Mouse (Mus musculus): ENCODE results near the gene Map3k6. TPM values are rescaled to one million over a fixed set of nuclear protein-coding genes. Genes with fewer than 3 reads are reported as not detected.

Map3k6 gene
- total RNA-seq, 2 experiments from 2014 or later: 6.8 to 8.1 TPM

DNA sequence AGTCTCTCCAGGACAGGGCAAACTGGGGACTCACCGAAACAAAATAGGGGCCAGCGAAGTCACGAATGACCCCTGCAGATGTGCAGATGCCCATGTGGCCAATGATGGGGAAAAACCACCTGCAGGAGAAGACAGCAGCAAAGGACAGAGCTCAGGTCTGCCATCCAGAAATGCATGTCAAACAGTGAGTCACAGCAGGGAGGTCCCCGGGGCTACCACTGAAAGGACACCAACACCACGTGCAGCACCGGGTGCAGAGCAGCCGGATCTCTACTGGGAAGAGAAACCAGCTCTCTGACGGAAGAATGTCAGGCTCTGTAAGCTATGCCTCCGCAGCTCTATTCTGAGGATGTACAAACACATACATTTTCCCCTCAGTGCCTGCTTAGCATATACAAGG is 30.3 kb downstream of the Map3k6 start:
- DNase-seq (ENCODE audit: low spot score in 2 of 2): no peak
- intact Hi-C loops (cut with DNase I): no loop called here

DNA sequence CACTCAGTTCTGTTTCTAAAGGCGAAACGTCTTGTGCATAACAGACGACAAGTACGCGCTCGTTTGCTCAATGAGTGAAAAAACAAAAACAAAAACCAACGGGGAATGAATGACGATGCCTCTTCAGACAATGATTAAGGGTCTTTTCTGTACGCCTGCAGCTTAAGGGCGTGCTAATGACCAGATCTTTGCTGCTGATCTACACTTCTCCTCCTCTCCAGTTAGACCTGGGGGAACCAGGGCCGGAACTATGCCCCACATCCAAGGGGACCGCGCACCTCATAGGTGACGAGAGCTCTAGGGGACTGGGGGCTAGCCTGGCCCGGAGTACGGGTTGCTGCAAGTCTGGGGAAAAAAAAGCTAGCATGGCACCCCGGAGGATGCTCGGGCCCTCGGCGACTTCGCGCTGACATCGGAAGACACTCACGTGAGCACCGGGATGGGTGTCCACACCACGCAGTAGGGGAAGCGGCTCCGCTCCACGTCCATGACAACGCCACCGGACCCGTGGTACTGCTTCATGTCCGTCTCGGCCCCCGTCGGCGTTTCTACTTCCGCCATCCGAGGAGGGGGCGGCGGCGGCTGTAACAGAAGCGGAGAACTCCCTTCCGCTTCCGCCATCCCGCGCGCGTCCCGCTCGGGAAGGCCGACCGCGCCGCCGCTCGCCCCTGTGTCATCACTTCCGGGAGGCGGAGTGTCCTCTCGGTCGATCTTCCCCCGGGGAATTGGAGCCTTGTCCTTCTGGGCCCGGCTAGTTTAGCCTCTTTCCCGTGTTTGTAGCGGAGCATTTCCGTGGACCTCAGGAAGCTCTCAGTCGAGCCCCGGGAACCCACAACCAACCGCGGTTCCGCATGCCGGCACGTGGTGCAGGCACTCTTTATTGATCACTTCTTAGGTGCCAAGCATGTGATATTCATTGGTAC is 36.7 kb downstream of the Map3k6 start, which contains the start of gene Tmem222:
Tmem222 (minus strand) TSS at position 689 of the 923 bp plus-strand sequence.
- peak; percentile 96 to 97 for DNase-seq (ENCODE audit: low spot score in 2 of 2)
- intact Hi-C loops (cut with DNase I): no loop called here

DNA sequence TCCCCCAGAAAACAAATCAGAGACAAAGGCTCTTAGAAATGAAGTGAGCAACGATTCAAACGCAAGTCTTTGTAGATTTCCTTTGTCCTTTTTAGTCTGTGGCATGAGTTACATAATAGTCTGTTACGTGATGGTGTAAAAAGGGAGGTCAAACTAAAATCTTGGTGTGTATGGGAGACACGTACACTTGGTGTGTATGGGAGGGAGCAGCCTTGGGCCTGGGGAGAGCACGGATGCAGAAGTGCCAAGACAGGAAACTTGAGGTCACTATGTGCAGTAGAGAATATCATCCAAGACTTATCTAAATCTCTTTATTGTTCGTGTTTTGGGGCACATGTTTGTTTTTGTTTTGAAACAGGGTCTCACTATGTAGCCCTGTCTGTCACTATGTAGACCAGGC is 37.4 kb downstream of the Map3k6 start:
- intact Hi-C loops (cut with DNase I): no loop called here
- DNase-seq (ENCODE audit: low spot score in 2 of 2): no peak

DNA sequence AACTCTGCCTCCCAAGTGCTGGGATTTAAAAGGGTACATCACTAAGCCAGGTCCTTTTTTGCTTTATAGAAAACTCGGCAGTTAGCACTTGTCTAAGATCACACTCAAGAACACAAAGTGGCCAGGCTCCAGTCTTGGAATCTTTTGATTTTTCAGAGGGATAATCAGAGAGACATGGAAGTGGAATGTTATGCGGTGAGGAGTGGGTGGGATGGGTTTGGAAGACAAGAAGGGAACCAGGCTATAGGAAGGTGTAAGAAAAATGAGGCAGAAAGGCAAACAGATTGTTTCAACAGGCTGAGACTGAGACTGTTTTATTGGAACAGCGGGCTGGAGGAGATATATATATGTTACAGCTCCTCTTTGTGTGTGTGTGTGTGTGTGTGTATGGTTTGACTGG is 37.9 kb downstream of the Map3k6 start:
- intact Hi-C loops (cut with DNase I): no loop called here
- DNase-seq (ENCODE audit: low spot score in 2 of 2): no peak

DNA sequence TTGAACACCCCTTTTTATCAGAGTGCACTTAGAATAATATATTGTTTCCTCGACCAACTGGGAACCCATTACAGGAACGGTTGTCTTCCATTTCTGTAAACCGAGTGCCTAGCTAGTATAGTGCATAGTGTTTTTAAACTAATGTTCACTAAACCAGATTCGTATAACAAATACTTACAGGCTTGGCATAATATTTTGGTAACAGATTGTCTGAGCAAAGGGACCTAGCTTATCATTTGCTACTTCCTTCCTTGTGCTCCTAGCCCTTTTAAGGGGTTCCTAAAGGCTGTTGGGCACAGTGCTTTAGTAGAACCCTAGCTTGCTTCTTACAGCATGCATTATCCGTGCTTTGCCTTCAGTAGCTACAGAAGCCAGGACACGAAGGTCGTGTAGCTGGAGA is 40.9 kb downstream of the Map3k6 start:
- intact Hi-C loops (cut with DNase I): no loop called here

DNA sequence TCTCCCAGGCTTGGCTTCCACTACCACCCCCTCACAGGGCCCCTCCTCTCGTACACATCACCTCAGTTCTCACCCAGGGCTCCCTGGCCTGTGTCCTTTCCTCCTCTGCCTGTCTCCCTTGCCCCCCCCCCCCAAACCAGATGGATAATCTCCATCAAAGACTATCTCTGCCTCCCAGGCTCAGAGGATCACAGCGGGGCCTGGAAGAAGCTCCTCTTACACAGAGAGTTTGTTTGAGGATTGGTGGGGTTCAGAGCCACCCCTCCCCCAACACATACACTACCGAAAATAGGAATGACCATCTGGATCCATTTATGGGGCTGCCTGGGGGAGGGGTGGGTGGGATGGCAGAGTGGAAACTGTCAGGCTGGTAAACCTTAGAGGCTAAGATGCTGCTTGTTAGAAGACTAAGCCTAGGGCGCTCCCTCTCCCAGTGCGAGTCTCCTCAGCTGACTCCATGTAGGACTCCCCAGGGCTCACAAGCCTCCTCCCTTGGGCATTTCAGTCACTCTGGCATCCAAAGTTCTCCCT is 41.4 kb downstream of the Map3k6 start:
- intact Hi-C loops (cut with DNase I): no loop called here
- no peak for DNase-seq (ENCODE audit: low spot score in 2 of 2)

More for the DNA sequence above, 40.9 kb downstream of the Map3k6 start:
- DNase-seq (ENCODE audit: low spot score in 2 of 2): no peak

DNA sequence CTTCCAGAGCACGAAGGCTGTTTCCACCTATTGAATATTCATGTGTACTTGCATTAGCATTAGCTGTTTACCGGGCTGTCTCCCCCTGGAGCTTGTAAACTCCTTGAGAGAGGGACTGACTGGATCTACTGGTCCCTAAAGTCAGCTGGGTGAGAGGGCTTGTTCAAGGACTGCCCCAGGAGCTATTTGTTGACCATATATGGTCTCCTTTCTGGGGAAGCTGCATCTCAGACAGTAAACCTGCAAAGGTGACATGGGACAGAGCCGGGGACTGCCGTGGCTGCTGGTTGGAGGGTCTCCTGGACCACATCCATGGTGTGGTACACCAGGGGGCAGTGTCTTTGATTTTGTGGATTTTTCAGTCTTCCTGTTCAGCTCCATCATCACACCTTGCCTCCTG is 42.0 kb downstream of the Map3k6 start:
- intact Hi-C loops (cut with DNase I): no loop called here

DNA sequence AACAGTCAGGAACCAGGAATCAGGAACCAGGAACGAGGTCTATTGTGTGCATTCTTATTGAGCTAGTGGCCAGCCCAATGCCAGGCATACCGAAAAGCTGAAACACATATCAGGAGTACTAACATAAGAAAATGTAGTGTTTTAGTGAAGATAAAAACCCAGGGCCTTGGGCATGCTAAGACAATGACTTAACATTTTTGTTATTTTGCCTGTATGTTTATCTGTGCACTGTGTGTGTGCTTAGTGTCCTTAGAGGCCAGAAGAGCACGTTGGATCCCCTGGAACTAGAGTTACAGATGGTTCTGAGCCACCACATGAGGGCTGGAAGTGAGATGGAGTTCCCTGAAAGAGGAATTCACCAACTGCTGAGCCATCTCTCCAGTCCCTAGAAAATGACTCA is 44.7 kb downstream of the Map3k6 start:
- DNase-seq (ENCODE audit: low spot score in 2 of 2): no peak
- intact Hi-C loops (cut with DNase I): no loop called here

More for the DNA sequence above, 42.0 kb downstream of the Map3k6 start:
- DNase-seq (ENCODE audit: low spot score in 2 of 2): no peak

DNA sequence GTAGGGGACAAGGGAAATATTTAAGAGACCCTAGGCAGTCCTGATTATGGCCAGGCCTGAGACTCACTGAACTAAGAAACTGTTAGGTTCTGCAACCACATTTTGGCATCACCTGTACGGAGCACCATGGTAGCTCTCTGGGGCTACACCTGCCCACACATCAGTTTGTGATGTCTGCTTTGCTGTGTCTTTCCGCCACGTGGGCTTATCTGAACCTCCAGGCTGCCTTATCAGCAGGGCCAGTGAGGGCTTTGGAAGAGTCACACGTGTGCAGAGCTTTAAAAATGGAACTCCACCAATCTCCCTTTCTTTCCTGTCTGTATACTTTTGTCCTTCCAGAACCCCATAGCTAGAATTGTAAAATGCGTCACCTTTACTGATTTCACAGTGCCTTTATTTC is 45.3 kb downstream of the Map3k6 start:
- intact Hi-C loops (cut with DNase I): no loop called here
- DNase-seq (ENCODE audit: low spot score in 2 of 2): no peak

DNA sequence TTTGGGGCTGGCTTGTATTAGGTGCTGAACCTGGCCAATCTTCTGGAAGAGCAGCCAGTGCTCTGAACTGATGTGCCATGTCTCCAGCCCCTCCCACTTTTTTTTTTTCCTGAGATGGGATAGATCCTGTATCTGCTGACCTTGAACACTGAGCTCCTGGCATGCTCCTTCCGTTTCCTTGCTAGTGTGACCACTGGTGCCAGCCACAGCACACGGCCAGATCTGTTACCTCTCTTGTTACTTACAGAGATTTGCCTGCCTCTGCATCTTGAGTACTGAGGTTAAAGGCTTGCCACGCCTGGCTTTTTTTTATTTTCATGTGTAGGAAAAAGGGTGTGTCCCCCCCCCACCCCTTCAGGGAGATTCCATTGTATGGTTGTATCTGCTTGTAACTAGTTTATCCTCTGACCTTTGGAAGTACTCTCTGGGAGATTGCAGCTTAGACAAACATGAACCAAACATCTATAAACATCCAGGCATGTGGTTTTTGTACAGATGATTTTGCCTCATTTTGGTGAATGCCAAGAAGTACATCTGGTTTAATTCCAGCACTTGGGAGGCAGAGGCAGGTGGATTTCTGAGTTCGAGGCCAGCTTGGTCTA is 46.0 kb downstream of the Map3k6 start:
- DNase-seq (ENCODE audit: low spot score in 2 of 2): no peak
- intact Hi-C loops (cut with DNase I): no loop called here

DNA sequence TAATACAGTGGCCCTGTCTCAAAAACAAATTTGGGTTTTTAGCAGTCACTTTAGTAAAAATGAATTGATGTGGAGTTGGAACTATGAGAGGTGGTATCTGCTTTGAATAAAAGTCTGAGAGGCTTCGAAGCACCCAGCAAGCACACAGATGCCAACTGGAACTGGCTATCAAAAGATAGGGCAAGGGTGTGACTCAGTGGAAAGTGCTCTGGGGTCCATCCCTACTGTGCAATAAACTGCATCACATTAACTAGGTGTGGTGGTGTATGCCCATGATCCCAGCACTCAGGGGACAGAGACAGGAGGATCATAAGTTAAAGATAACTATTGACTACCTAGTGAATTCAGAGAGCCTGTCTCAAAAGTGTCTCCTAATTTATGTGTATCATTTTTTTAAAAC is 50.6 kb downstream of the Map3k6 start:
- DNase-seq (ENCODE audit: low spot score in 2 of 2): no peak
- intact Hi-C loops (cut with DNase I): no loop called here

DNA sequence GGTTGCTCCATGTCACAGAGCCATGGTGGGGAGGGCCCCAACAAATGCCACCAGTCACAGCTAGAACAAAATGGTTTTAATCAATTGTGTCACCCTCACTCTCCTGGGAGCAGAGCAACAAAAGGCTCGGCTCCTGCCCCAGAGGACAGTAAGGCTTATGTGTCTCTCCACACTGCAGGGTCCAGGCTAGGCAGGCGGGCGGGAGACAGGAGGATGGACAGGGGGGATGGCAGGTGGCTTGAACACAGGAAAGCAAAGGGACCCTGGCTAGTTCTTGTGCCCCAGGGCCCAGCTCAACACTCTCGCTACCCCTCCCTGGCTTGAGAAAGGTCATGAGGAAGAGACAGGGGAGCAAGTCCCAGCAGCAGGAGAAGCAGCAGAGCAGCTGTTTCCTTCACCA is 51.8 kb downstream of the Map3k6 start:
- DNase-seq (ENCODE audit: low spot score in 2 of 2): no peak
- intact Hi-C loops (cut with DNase I): no loop called here

DNA sequence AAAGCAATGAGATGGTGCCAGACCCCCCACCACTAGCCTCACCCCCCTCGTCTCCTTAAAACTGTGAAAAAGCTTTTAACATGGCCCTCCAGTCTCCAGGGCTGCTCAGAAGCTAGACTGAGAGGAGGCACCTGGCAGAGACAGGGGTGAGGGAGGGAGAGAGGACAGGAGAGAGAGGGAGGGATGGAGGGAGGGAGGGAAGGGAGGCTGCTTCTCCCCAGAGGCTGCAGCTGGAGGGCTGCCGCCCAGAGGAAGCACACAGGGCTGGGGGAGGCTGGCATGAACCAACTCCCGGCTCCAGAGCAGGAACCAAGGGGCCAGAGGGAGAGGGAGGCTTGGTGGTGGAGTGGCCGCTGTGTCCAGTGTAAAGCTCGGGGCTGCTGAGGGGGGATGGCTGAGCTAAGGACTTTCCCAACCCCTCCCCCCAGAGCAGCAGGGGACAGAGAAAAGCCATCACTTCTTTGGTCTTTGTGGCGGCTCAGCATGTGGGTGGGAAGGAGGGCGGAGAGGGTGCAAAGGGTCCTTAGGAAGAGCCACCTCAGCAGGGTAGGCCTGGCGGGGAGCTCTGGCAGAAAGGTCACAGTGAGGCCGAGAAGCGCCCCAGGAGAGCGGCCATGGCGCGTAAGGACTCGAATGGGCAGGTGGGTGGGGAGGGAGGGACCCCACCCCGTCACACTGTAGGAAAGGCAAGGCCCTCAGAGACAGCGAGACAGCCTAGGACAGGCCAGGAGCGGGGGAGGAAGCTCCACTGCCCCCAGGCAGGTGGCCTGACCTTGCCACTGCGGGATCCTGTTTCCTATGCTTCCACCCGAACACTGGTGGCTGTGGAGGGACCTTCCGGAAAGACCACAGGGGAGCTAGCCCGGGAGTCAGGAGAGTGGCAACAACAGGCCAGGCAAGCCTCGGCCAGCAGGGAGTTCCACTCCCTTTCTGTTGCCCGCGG is 52.6 kb downstream of the Map3k6 start:
- intact Hi-C loops (cut with DNase I): no loop called here
- no peak for DNase-seq (ENCODE audit: low spot score in 2 of 2)

DNA sequence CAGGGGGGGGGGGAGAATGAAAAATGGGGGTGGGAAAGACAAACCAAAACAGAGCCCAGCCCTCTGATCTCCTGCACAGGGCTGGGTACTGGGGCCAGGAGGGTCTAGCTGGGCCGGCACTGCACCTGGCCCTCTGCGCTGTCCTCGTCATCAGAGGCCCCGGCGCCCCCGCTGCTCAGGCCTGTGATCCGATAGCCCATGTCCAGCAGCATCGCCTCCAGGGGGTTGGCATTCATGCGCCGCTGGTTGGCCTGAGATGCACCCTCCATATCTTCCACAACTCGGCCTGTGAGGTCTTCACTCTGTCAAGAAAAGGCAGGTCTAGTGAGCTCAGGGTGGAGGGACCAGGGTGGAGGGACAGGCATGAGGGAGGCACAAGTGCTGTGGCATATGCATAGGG is 53.5 kb downstream of the Map3k6 start:
- no peak for DNase-seq (ENCODE audit: low spot score in 2 of 2)

DNA sequence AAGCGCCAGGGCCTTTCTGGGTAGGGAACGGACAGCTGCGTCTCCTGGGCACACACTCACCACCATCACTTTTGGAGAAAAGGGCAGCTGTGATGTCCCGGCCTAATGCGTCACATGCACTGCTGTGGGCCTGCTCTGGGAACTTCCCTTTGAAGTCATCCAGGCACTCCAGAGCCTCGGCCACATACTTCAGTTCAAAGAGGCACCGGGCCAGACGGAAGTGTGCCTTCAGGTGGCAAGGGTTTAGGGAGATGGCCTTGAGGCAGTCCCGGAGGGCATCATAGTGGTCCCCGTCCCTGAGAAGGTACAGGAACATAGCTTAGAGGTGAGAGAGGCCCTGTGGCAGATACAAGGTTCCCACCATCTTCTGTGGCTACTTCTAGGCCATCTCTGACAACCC is 56.7 kb downstream of the Map3k6 start:
- intact Hi-C loops (cut with DNase I): loop anchor here (1.0 to 5.0 kb wide), 3 partner anchors 45 to 288 kb away; no protein-coding TSS in a partner anchor
- DNase-seq (ENCODE audit: low spot score in 2 of 2): no peak

More for the DNA sequence above, 53.5 kb downstream of the Map3k6 start:
- intact Hi-C loops (cut with DNase I): no loop called here

DNA sequence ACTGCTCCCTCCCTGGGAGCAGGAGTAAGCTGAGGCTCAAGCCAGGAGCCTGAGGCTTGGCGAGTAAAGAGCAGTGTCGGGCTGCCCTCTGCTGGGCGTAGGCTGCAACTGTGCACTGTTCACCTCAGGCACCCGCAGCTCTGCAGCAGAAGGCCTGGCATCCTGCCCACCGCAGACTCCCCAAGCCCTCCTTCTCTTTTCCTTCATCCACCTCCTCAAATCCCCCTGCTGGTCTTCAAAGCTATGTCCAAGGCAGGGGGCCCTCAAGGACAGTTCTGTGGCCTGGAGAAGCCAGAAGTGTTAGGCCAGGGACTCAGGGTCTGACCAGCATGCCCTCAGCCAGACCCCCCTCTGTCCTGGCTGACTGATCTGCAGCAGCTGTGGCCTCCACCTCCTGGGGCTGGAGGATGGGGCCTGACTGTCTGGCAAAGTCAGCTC is 57.2 kb downstream of the Map3k6 start:
- DNase-seq (ENCODE audit: low spot score in 2 of 2): peak; percentile 82 to 83
- intact Hi-C loops (cut with DNase I): loop anchor here (1.0 to 5.0 kb wide), 3 partner anchors 46 to 289 kb away; no protein-coding TSS in a partner anchor

DNA sequence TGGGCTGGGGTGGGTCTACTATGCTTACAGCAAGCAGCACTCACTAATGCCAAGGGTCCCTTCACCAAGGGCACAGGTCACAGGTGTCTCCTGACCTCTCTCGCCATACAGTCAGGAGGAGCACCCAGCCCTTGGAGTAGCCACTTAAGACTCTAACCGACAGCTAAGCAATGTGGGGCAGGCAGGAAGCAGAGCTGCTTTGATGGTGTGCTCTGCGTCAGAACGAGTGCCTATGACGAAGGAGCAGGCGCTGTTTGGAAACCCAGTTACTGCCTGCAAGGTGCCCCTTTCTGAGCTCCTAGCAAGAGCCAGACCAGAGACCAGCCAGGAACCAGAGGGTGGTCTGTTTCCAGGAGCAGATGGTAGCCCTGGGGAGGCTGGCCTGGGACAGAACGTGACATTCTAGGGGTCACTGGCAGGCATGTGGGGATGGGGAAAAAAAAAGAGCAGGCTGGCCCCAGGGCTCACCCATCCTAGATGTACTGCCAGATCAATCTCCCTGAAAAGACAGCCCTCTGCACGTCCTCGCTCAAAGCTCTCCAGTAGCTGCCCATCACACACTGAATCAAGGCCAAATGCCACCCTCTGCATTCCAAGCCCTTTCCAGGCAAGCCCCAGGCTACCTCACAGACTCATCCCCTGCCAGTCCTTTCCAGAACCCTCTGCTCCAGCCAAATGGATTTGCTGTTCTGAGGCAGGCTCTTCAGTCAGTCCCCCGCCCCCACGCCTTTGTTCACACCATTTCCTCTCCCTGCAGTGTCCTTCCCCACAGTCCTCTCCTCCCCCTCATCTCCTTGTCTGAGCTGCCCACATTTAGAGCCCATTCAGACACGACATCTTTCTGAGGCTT is 58.1 kb downstream of the Map3k6 start:
- intact Hi-C loops (cut with DNase I): loop anchor here (5.0 kb wide), 1 partner anchor 46 kb away; no protein-coding TSS in a partner anchor
- DNase-seq (ENCODE audit: low spot score in 2 of 2): peak; percentile 82 to 86

DNA sequence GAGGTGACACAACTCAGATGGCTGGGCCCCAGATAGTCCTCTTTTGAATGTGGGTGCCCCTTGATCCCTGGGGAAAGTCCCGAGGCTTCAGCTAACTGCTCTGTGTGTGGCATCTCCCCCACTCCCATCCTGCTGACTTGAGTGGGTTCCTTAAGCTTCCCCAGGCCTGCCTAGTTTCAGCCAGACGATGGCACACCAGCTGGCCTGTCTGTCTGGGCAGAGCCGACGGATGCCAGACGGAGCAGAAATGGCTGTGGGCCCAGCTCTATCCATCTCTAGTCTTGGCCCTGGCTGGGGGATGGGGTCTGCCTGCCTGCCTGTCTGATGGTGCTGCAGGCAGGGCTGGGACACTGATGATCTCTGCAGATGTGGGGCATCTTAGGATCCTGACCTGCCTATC is 59.1 kb downstream of the Map3k6 start:
- DNase-seq (ENCODE audit: low spot score in 2 of 2): peak; percentile 72 to 78
- intact Hi-C loops (cut with DNase I): loop anchor here (5.0 kb wide), 1 partner anchor 47 kb away; no protein-coding TSS in a partner anchor

Measured in left cerebral cortex, postnatal 36 days (tissue).